Mouse (Mus musculus) CH12.LX (cell line): ENCODE measurements around the gene Tigar. TPM values are rescaled to one million over a fixed set of nuclear protein-coding genes. Genes with fewer than 3 reads are reported as not detected.
A peak's percentile ranks its signal among the peaks of the same experiment; 100 is the strongest.

Experiments used
- DNase-seq: peaks from one replicate; pipeline ENCODE4 v3.0.0-alpha.2; 2013; ENCODE audit errors: extremely low read depth
- H3K27ac ChIP-seq: 2 replicates; pipeline ENCODE4 v1.5.1; 2012; ENCODE audit warnings: low read depth, mild to moderate bottlenecking, control low read depth, moderate library complexity; ENCODE audit not compliant: insufficient read depth
- H3K27me3 ChIP-seq: replicated peaks from 2 replicates; pipeline ENCODE3; 2012; ENCODE audit warnings: inconsistent platforms
- H3K36me3 ChIP-seq, 2 experiments: replicated peaks in 1 of 2; 2 replicates each; pipeline versions ENCODE3 to v1.6.1; 2012; ENCODE audit warnings: inconsistent platforms in 1 of 2, low read length in 1 of 2, mild to moderate bottlenecking in 1 of 2, mixed read lengths in 1 of 2, moderate library complexity in 1 of 2; ENCODE audit not compliant: control insufficient read depth in 1 of 2, insufficient read depth in 1 of 2
- H3K4me1 ChIP-seq, 2 experiments: 2 replicates each; pipeline ENCODE4 v1.6.1; 2012; ENCODE audit warnings: inconsistent platforms in 1 of 2, moderate library complexity in 1 of 2; ENCODE audit not compliant: insufficient read depth in 2 of 2, control insufficient read depth in 1 of 2
- H3K4me2 ChIP-seq: 2 replicates; pipeline ENCODE4 v1.6.1; 2012; ENCODE audit warnings: low read depth, mild to moderate bottlenecking, control low read depth; ENCODE audit not compliant: poor library complexity, insufficient read depth, severe bottlenecking
- H3K4me3 ChIP-seq, 3 experiments: fragments of 150-350 bp in 1 of 3; sonication (generic) in 1 of 3; replicated peaks in 1 of 3; 2 replicates each; pipeline versions ENCODE3 to v1.5.1; 2011 to 2012; ENCODE audit warnings: low read depth in 2 of 3, low read length in 2 of 3, mild to moderate bottlenecking in 2 of 3, moderate library complexity in 2 of 3, control low read depth in 1 of 3, improper control_type of control experiment in 1 of 3, inconsistent platforms in 1 of 3, mixed read lengths in 1 of 3; ENCODE audit not compliant: poor library complexity in 1 of 3
- H3K79me2 ChIP-seq: replicated peaks from 2 replicates; pipeline ENCODE4 v1.6.1; 2012; ENCODE audit warnings: mild to moderate bottlenecking, moderate library complexity; ENCODE audit not compliant: control insufficient read depth, poor library complexity, insufficient read depth, severe bottlenecking; ENCODE audit errors: extremely low read depth
- H3K9ac ChIP-seq: 2 replicates; pipeline ENCODE4 v1.6.1; 2012; ENCODE audit warnings: low read depth, mild to moderate bottlenecking, control low read depth, moderate library complexity; ENCODE audit not compliant: insufficient read depth
- H3K9me3 ChIP-seq: replicated peaks from 2 replicates; pipeline ENCODE3; 2012; ENCODE audit warnings: low read length, inconsistent platforms, mixed read lengths
- BHLHE40 ChIP-seq: IDR thresholded peaks from 2 replicates; pipeline ENCODE4 v1.6.1; 2011; ENCODE audit warnings: mild to moderate bottlenecking, low read depth, low read length, improper control_type of control experiment
- CHD2 ChIP-seq: IDR thresholded peaks from 2 replicates; pipeline ENCODE4 v1.6.1; 2011; ENCODE audit warnings: low read length, improper control_type of control experiment
- E2F4 ChIP-seq: IDR thresholded peaks from 2 replicates; pipeline ENCODE4 v1.6.1; 2011; ENCODE audit warnings: low read depth, low read length, improper control_type of control experiment; ENCODE audit not compliant: insufficient replicate concordance
- IRF4 ChIP-seq: IDR thresholded peaks from 2 replicates; pipeline ENCODE4 v1.6.1; 2014; ENCODE audit warnings: low read depth, mild to moderate bottlenecking, inconsistent platforms, low read length, improper control_type of control experiment
- JUN ChIP-seq: IDR thresholded peaks from 2 replicates; pipeline ENCODE4 v1.6.1; 2011; ENCODE audit warnings: low read depth, mild to moderate bottlenecking, low read length, improper control_type of control experiment, moderate library complexity; ENCODE audit not compliant: insufficient read depth
- MAX ChIP-seq: IDR thresholded peaks from 2 replicates; pipeline ENCODE4 v1.6.1; 2011; ENCODE audit warnings: low read length, improper control_type of control experiment
- MXI1 ChIP-seq: IDR thresholded peaks from 2 replicates; pipeline ENCODE4 v1.6.1; 2011; ENCODE audit warnings: mild to moderate bottlenecking, low read depth, low read length, improper control_type of control experiment
- NRF1 ChIP-seq: IDR thresholded peaks from 2 replicates; pipeline ENCODE4 v1.6.1; 2014; ENCODE audit warnings: low read depth, mild to moderate bottlenecking, inconsistent platforms, low read length, improper control_type of control experiment, moderate library complexity
- POLR2A ChIP-seq: IDR thresholded peaks from 2 replicates; pipeline ENCODE4 v1.6.1; 2011; ENCODE audit warnings: low read depth, mild to moderate bottlenecking, improper control_type of control experiment, low read length
- RCOR1 ChIP-seq: conservative IDR thresholded peaks from 2 replicates; pipeline ENCODE4 v1.6.1; 2012; ENCODE audit warnings: low read depth, mild to moderate bottlenecking, inconsistent platforms, low read length, improper control_type of control experiment
- SIN3A ChIP-seq: IDR thresholded peaks from 2 replicates; pipeline ENCODE4 v1.6.1; 2012; ENCODE audit warnings: low read length, improper control_type of control experiment, inconsistent platforms
- dilution Hi-C: fragments of 300-500 bp; cut with MboI; formaldehyde crosslinking; loops from 2 replicates; pipeline ENCODE4 v1.14.3; 2020; ENCODE audit warnings: low sequenced_read_pairs; ENCODE audit not compliant: extremely low pct_unique_long_range_greater_than_20kb, extremely low pct_ligation_motif_present
- in situ Hi-C: fragments of 300-500 bp; cut with MboI; formaldehyde crosslinking; loops from 3 replicates; pipeline ENCODE4 v1.14.3; 2019; ENCODE audit warnings: low sequenced_read_pairs, low pct_ligation_motif_present, low pct_unique_long_range_greater_than_20kb, mixed read lengths
- polyA plus RNA-seq: library from polyadenylated mRNA; unstranded; fragments of >175 nt; gene quantifications from 2 replicates; pipeline ENCODE4 v1.2.1, GENCODE M21; 2012; ENCODE audit warnings: low read depth; ENCODE audit not compliant: insufficient read length
- total RNA-seq, 2 experiments: library from RNA; depleted of rRNA; stranded (reverse); fragments of 300-350 nt in 1 of 2; fragments of >200 nt in 1 of 2; gene quantifications; 2 replicates each; pipeline ENCODE4 v1.2.3; 2012 to 2014

Gene Tigar
- total and polyA plus RNA-seq, 3 experiments, result 8.9 to 20.8 (median 11.5) TPM

- TF ChIP-seq POLR2A, result peak; percentile 39; the same call in 1 of the 2 replicates
- peak; percentile 95 for TF ChIP-seq CHD2
- TF ChIP-seq IRF4, result peak; percentile 47; the same call in 1 of the 2 replicates
Observed at GRCm38 (mm10) chr6:127154708-127155268, 45.4 kb upstream of the Tigar start (continued).

DNA sequence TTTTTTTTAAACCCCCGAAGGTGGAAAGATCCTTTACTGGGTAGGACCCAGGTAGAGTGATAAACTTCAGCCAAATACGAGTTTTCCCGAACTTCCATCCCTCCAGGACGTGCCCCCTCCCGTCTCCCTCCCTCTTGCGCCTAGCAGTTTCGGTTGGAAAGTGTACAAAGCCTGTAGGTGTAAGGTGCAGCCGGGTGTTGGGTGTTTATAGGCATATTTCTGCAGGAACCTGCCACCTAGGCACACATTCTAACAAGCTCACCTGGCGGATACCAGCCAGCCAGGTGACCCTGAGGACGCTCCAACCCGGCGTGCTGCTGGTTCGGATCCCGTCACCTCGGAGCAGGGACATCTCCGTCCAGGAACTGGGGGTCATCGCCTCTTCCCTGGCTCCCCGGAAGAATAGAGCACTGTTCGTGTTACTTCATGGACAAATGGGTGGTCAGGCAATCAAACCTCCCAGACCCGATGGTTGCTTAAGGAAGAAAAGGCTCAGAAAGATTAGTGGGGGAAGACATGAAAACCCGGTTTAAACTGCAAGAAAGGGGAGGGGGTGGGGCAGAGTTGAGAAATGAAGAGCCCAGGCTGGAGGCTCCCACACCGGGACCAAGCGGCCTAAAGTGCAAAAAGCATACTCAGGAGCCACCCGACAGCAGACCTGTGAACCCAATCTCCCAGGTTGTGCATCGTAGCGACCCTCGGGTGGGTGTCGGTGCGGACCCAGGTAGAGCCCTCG is 44.8 kb upstream of the Tigar start:
- in situ Hi-C loops, result loop anchor here (5.0 kb wide), 1 partner anchor 88 kb away; no protein-coding TSS in a partner anchor
- Histone ChIP-seq H3K4me1 (peaks cover 5 to 29% of the 10 kb centered on the region in 2 experiments), H3K79me2 (peaks cover 15% of the 10 kb centered on the region), H3K27me3 (peaks cover 32% of the 10 kb centered on the region)
- dilution Hi-C loops, result no loop called here
- TF ChIP-seq MAX (no peak), JUN (no peak), IRF4 (peak; percentile 12; the same call in 1 of the 2 replicates)
- TF ChIP-seq, all 38 proteins: peak for 1
- no peaks in the 10 kb centered on the region for H3K36me3 ChIP-seq
- H3K27ac ChIP-seq, result no peak overlapping the region
- no peak for DNase-seq
- peak overlapping the region; percentile 97 for H3K4me2 ChIP-seq
- H3K9ac ChIP-seq, result peak overlapping the region; percentile 42
- peak overlapping the region in 2 of 3 experiments; percentile 30 to 42 for H3K4me3 ChIP-seq
- no peaks in the 10 kb centered on the region for H3K9me3 ChIP-seq

DNA sequence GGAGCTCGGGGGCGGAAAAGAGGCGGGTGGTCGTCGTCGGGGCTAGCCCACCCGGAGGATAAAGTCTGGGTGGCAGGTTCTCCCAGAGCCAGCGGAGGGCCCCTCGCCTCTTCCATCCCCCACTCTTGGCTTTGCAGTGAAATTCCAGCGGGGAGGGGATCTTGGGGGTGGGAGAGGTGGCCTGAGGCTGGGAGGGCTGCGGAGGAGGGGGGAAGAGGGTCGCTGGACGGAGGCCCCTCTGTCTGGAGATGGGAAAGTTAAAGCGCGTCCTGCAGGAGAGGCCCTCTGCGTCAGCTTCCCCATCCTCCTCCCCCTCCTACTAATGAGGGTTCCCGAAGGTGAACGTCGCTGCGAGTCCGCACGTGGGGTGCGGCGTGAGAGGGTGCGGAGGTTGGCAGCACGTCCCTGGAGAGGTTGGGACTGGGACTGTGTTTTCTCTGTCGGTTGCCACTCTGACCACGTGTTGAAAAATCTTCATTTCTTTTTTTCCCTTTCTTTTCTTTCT is 44.0 kb upstream of the Tigar start:
- Histone ChIP-seq H3K27me3 (peaks cover 30% of the 10 kb centered on the region), H3K9me3 (no peaks in the 10 kb centered on the region), H3K9ac (peak overlapping the region; percentile 37; the same call in 1 of the 2 replicates), H3K4me1 (peaks cover 5 to 32% of the 10 kb centered on the region in 2 experiments), H3K27ac (no peak overlapping the region), H3K36me3 (peaks cover 0 to 3% of the 10 kb centered on the region in 2 experiments), H3K79me2 (peaks cover 23% of the 10 kb centered on the region), H3K4me3 (peak overlapping the region in 1 of 3 experiments; percentile 45), H3K4me2 (peak overlapping the region; percentile 97)
- dilution Hi-C loops (no loop called here), in situ Hi-C loops (loop anchor here (5.0 kb wide), 1 partner anchor 89 kb away; no protein-coding TSS in a partner anchor)
- TF ChIP-seq SIN3A (no peak), MAX (peak; percentile 84), NRF1 (no peak), RCOR1 (no peak), BHLHE40 (peak; percentile 93), MXI1 (peak; percentile 51; the same call in 1 of the 2 replicates), E2F4 (no peak), CHD2 (0 out of 2 replicates have a peak, but pooled peaks have one; percentile 13)
- DNase-seq, result no peak
